Mouse (Mus musculus): ENCODE measurements around the gene Dyrk3. TPM values are rescaled to one million over a fixed set of nuclear protein-coding genes. Genes with fewer than 3 reads are reported as not detected.

Gene Dyrk3
- polyA plus RNA-seq, 1 experiment: 27.6 TPM

- no peak for TF ChIP-seq CTCF (IDR thresholded peaks at IDR 0.05; ENCODE audit: low read depth, low read length)
- TF ChIP-seq EP300 (IDR thresholded peaks at IDR 0.05; ENCODE audit: insufficient read depth, low read depth, low read length): no peak
- TF ChIP-seq POLR2A (IDR thresholded peaks at IDR 0.05; ENCODE audit: insufficient read depth, low read length): no peak
- Histone ChIP-seq H3K4me1 (ENCODE audit: control insufficient read depth, insufficient read depth, low read length) (no peaks in the 10 kb centered on the region), H3K9ac (ENCODE audit: low read depth, poor library complexity, severe bottlenecking) (no peak overlapping the region), H3K27me3 (ENCODE audit: control insufficient read depth, insufficient read depth, low read length, poor library complexity, severe bottlenecking) (no peaks in the 10 kb centered on the region), H3K4me3 (ENCODE audit: low read depth, low read length) (no peak overlapping the region), H3K27ac (ENCODE audit: insufficient read depth, low read length) (no peak overlapping the region), H3K36me3 (ENCODE audit: control insufficient read depth, insufficient read depth, low read length, poor library complexity, severe bottlenecking) (no peaks in the 10 kb centered on the region), H3K9me3 (replicated peaks; ENCODE audit: control insufficient read depth, insufficient read depth, low read length, poor library complexity, severe bottlenecking) (no peaks in the 10 kb centered on the region)
Measured at GRCm38 (mm10) chr1:131091481-131091880, 46.7 kb downstream of the Dyrk3 start.

- no peaks in the 10 kb centered on the region for H3K36me3 ChIP-seq (ENCODE audit: control insufficient read depth, insufficient read depth, low read length, poor library complexity, severe bottlenecking)
- no peaks in the 10 kb centered on the region for H3K27me3 ChIP-seq (ENCODE audit: control insufficient read depth, insufficient read depth, low read length, poor library complexity, severe bottlenecking)
- no peak overlapping the region for H3K4me3 ChIP-seq (ENCODE audit: low read depth, low read length)
- TF ChIP-seq POLR2A (IDR thresholded peaks at IDR 0.05; ENCODE audit: insufficient read depth, low read length): no peak
- TF ChIP-seq CTCF (IDR thresholded peaks at IDR 0.05; ENCODE audit: low read depth, low read length): no peak
- TF ChIP-seq EP300 (IDR thresholded peaks at IDR 0.05; ENCODE audit: insufficient read depth, low read depth, low read length): no peak
- no peak overlapping the region for H3K27ac ChIP-seq (ENCODE audit: insufficient read depth, low read length)
- no peak overlapping the region for H3K9ac ChIP-seq (ENCODE audit: low read depth, poor library complexity, severe bottlenecking)
- H3K9me3 ChIP-seq (replicated peaks; ENCODE audit: control insufficient read depth, insufficient read depth, low read length, poor library complexity, severe bottlenecking): no peaks in the 10 kb centered on the region
- no peaks in the 10 kb centered on the region for H3K4me1 ChIP-seq (ENCODE audit: control insufficient read depth, insufficient read depth, low read length)
Measured at GRCm38 (mm10) chr1:131090877-131091276, 47.3 kb downstream of the Dyrk3 start.

GRCm38 (mm10) chr1:131090261-131090660 is 47.9 kb downstream of the Dyrk3 start:
- Histone ChIP-seq H3K27ac (ENCODE audit: insufficient read depth, low read length) (no peak overlapping the region), H3K9me3 (replicated peaks; ENCODE audit: control insufficient read depth, insufficient read depth, low read length, poor library complexity, severe bottlenecking) (no peaks in the 10 kb centered on the region), H3K4me1 (ENCODE audit: control insufficient read depth, insufficient read depth, low read length) (no peaks in the 10 kb centered on the region), H3K36me3 (ENCODE audit: control insufficient read depth, insufficient read depth, low read length, poor library complexity, severe bottlenecking) (no peaks in the 10 kb centered on the region), H3K4me3 (ENCODE audit: low read depth, low read length) (no peak overlapping the region), H3K27me3 (ENCODE audit: control insufficient read depth, insufficient read depth, low read length, poor library complexity, severe bottlenecking) (no peaks in the 10 kb centered on the region), H3K9ac (ENCODE audit: low read depth, poor library complexity, severe bottlenecking) (no peak overlapping the region)
- no peak for TF ChIP-seq POLR2A (IDR thresholded peaks at IDR 0.05; ENCODE audit: insufficient read depth, low read length)
- TF ChIP-seq EP300 (IDR thresholded peaks at IDR 0.05; ENCODE audit: insufficient read depth, low read depth, low read length): no peak
- no peak for TF ChIP-seq CTCF (IDR thresholded peaks at IDR 0.05; ENCODE audit: low read depth, low read length)

GRCm38 (mm10) chr1:131089525-131090127 is 48.5 kb downstream of the Dyrk3 start:
- TF ChIP-seq CTCF (IDR thresholded peaks at IDR 0.05; ENCODE audit: low read depth, low read length) (no peak), EP300 (IDR thresholded peaks at IDR 0.05; ENCODE audit: insufficient read depth, low read depth, low read length) (no peak), POLR2A (IDR thresholded peaks at IDR 0.05; ENCODE audit: insufficient read depth, low read length) (no peak)
- Histone ChIP-seq H3K4me3 (ENCODE audit: low read depth, low read length) (no peak overlapping the region), H3K4me1 (ENCODE audit: control insufficient read depth, insufficient read depth, low read length) (no peaks in the 10 kb centered on the region), H3K9me3 (replicated peaks; ENCODE audit: control insufficient read depth, insufficient read depth, low read length, poor library complexity, severe bottlenecking) (no peaks in the 10 kb centered on the region), H3K9ac (ENCODE audit: low read depth, poor library complexity, severe bottlenecking) (no peak overlapping the region), H3K36me3 (ENCODE audit: control insufficient read depth, insufficient read depth, low read length, poor library complexity, severe bottlenecking) (no peaks in the 10 kb centered on the region), H3K27ac (ENCODE audit: insufficient read depth, low read length) (no peak overlapping the region), H3K27me3 (ENCODE audit: control insufficient read depth, insufficient read depth, low read length, poor library complexity, severe bottlenecking) (no peaks in the 10 kb centered on the region)

GRCm38 (mm10) chr1:131088547-131088946 is 49.6 kb downstream of the Dyrk3 start:
- no peaks in the 10 kb centered on the region for H3K9me3 ChIP-seq (replicated peaks; ENCODE audit: control insufficient read depth, insufficient read depth, low read length, poor library complexity, severe bottlenecking)
- H3K27me3 ChIP-seq (ENCODE audit: control insufficient read depth, insufficient read depth, low read length, poor library complexity, severe bottlenecking): no peaks in the 10 kb centered on the region
- H3K4me1 ChIP-seq (ENCODE audit: control insufficient read depth, insufficient read depth, low read length): no peaks in the 10 kb centered on the region
- H3K36me3 ChIP-seq (ENCODE audit: control insufficient read depth, insufficient read depth, low read length, poor library complexity, severe bottlenecking): no peaks in the 10 kb centered on the region
- H3K27ac ChIP-seq (ENCODE audit: insufficient read depth, low read length): no peak overlapping the region
- no peak overlapping the region for H3K4me3 ChIP-seq (ENCODE audit: low read depth, low read length)
- no peak overlapping the region for H3K9ac ChIP-seq (ENCODE audit: low read depth, poor library complexity, severe bottlenecking)
- no peak for TF ChIP-seq CTCF (IDR thresholded peaks at IDR 0.05; ENCODE audit: low read depth, low read length)
- TF ChIP-seq POLR2A (IDR thresholded peaks at IDR 0.05; ENCODE audit: insufficient read depth, low read length): no peak
- TF ChIP-seq EP300 (IDR thresholded peaks at IDR 0.05; ENCODE audit: insufficient read depth, low read depth, low read length): no peak

- Histone ChIP-seq H3K4me1 (ENCODE audit: control insufficient read depth, insufficient read depth, low read length) (no peaks in the 10 kb centered on the region), H3K4me3 (ENCODE audit: low read depth, low read length) (no peak overlapping the region), H3K9ac (ENCODE audit: low read depth, poor library complexity, severe bottlenecking) (no peak overlapping the region), H3K27me3 (ENCODE audit: control insufficient read depth, insufficient read depth, low read length, poor library complexity, severe bottlenecking) (no peaks in the 10 kb centered on the region), H3K36me3 (ENCODE audit: control insufficient read depth, insufficient read depth, low read length, poor library complexity, severe bottlenecking) (no peaks in the 10 kb centered on the region), H3K9me3 (replicated peaks; ENCODE audit: control insufficient read depth, insufficient read depth, low read length, poor library complexity, severe bottlenecking) (no peaks in the 10 kb centered on the region), H3K27ac (ENCODE audit: insufficient read depth, low read length) (no peak overlapping the region)
- TF ChIP-seq EP300 (IDR thresholded peaks at IDR 0.05; ENCODE audit: insufficient read depth, low read depth, low read length) (no peak), CTCF (IDR thresholded peaks at IDR 0.05; ENCODE audit: low read depth, low read length) (no peak), POLR2A (IDR thresholded peaks at IDR 0.05; ENCODE audit: insufficient read depth, low read length) (no peak)
Measured at GRCm38 (mm10) chr1:131086907-131087306, 51.2 kb downstream of the Dyrk3 start.

Measured in ES-Bruce4 (cell line).